ENCODE assay signal across 8 mouse cellular contexts in the genomic region with DNA sequence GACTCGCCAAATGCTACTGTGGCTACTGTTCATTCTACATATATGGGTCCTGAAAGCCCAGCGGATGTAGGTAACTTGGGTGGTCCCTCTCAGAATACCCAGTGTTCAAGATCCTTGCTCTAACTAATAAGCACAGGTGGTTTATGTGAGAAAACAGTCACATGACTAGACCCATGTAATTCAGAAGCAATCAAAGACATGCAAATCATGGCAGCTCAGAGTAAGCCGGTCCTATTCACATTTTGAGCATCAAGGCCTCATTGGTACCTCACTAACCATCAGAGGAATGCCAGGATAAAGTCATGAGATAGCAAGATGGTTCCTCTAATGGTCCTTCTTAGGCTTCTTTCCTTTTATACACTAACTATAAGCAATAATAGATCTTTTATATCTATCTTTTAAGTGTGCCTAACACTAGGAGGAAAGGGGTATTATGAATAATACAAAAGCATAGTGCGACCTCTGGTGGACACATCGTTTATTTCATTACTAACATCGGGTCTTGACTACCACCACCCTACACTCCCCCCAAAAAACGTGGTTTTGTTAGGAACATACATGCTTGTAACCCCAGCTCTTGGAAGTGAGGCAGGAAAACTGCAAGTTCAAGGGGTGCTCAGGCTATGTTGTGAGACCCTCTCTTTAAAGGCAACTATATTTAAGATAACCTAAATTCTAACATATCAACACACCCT. TPM values are rescaled to one million over a fixed set of nuclear protein-coding genes. Genes with fewer than 3 reads are reported as not detected.
DNase-seq lines count a peak whose midpoint lies in the region; ATAC-seq and TF ChIP-seq lines count a peak whose summit lies in the region.

No protein-coding gene starts in this region.

- H3K27me3 ChIP-seq in hindbrain, embryonic 10.5 days (ENCODE audit: insufficient read depth, poor library complexity, severe bottlenecking) = no peaks in the 10 kb centered on the region
- no peaks in the 10 kb centered on the region for H3K27me3 ChIP-seq in hindbrain, embryonic 12.5 days
- H3K27me3 ChIP-seq in embryonic facial prominence, embryonic 14.5 days (replicated peaks; ENCODE audit: control insufficient read depth, insufficient read depth, low read length) = no peaks in the 10 kb centered on the region
- no peaks in the 10 kb centered on the region for H3K27me3 ChIP-seq in intestine, embryonic 15.5 days (replicated peaks)
- H3K27me3 ChIP-seq in midbrain, postnatal 0 days (ENCODE audit: insufficient read depth, low read length) = no peaks in the 10 kb centered on the region

- peaks cover 28% of the 10 kb centered on the region for H3K4me1 ChIP-seq in hindbrain, embryonic 10.5 days (replicated peaks)
- peaks cover 19% of the 10 kb centered on the region for H3K4me1 ChIP-seq in hindbrain, embryonic 12.5 days
- H3K4me1 ChIP-seq in embryonic facial prominence, embryonic 14.5 days (ENCODE audit: control insufficient read depth, insufficient read depth, low read length) = peaks cover 14% of the 10 kb centered on the region
- H3K4me1 ChIP-seq in intestine, embryonic 15.5 days (replicated peaks) = 0 out of 2 replicates have a peak, but pooled peaks cover 6% of the 10 kb centered on the region
- peaks cover 12% of the 10 kb centered on the region; the same call in 1 of the 2 replicates for H3K4me1 ChIP-seq in midbrain, postnatal 0 days (ENCODE audit: insufficient read depth, low read length)

- DNase-seq in hindbrain, embryonic 10.5 days (ENCODE audit: low spot score) = peak; percentile 29
- DNase-seq in T-cell, adult 2 months (ENCODE audit: low spot score) = peak; percentile 52
- peak; percentile 83 for DNase-seq in embryonic facial prominence, embryonic 14.5 days (ENCODE audit: low spot score)
- peak; percentile 73 for DNase-seq in liver
- DNase-seq in midbrain, postnatal 0 days (ENCODE audit: low spot score) = peak; percentile 88
- peak; percentile 17 to 73 for DNase-seq in thymus, postnatal 10 days (ENCODE audit: low spot score in 2 of 2)

- peaks cover 3% of the 10 kb centered on the region for H3K9me3 ChIP-seq in hindbrain, embryonic 10.5 days
- H3K9me3 ChIP-seq in hindbrain, embryonic 12.5 days (replicated peaks) = no peaks in the 10 kb centered on the region
- 0 out of 2 replicates have a peak, but pooled peaks cover 3% of the 10 kb centered on the region for H3K9me3 ChIP-seq in embryonic facial prominence, embryonic 14.5 days (ENCODE audit: control insufficient read depth, low read length)
- H3K9me3 ChIP-seq in intestine, embryonic 15.5 days = no peaks in the 10 kb centered on the region
- no peaks in the 10 kb centered on the region for H3K9me3 ChIP-seq in midbrain, postnatal 0 days (ENCODE audit: low read length)

- no peak overlapping the region for H3K27ac ChIP-seq in hindbrain, embryonic 10.5 days
- H3K27ac ChIP-seq in hindbrain, embryonic 12.5 days = no peak overlapping the region
- H3K27ac ChIP-seq in embryonic facial prominence, embryonic 14.5 days (replicated peaks; ENCODE audit: low read depth, low read length) = no peak overlapping the region
- H3K27ac ChIP-seq in intestine, embryonic 15.5 days = no peak overlapping the region
- H3K27ac ChIP-seq in midbrain, postnatal 0 days (ENCODE audit: low read depth, low read length) = no peak overlapping the region

- TF ChIP-seq CTCF in midbrain, postnatal 0 days (IDR thresholded peaks at IDR 0.05) = peak; percentile 83

- no peak for ATAC-seq in hindbrain, embryonic 12.5 days (ENCODE audit: low FRiP score)
- ATAC-seq in embryonic facial prominence, embryonic 14.5 days (ENCODE audit: low read depth) = no peak
- ATAC-seq in intestine, embryonic 15.5 days = no peak
- ATAC-seq in midbrain, postnatal 0 days (ENCODE audit: low FRiP score) = no peak

- no peak overlapping the region for H3K4me2 ChIP-seq in hindbrain, embryonic 12.5 days (replicated peaks)
- peak overlapping the region; percentile 21 for H3K4me2 ChIP-seq in embryonic facial prominence, embryonic 14.5 days (ENCODE audit: low read depth, low read length)
- H3K4me2 ChIP-seq in intestine, embryonic 15.5 days (replicated peaks) = peak overlapping the region; percentile 42; the same call in 1 of the 2 replicates
- no peak overlapping the region for H3K4me2 ChIP-seq in midbrain, postnatal 0 days (ENCODE audit: low read depth, low read length, poor library complexity, severe bottlenecking)

- H3K9ac ChIP-seq in hindbrain, embryonic 12.5 days = no peak overlapping the region
- no peak overlapping the region for H3K9ac ChIP-seq in embryonic facial prominence, embryonic 14.5 days (ENCODE audit: low read depth, low read length)
- no peak overlapping the region for H3K9ac ChIP-seq in intestine, embryonic 15.5 days
- no peak overlapping the region for H3K9ac ChIP-seq in midbrain, postnatal 0 days (replicated peaks; ENCODE audit: low read length, poor library complexity, severe bottlenecking)

- H3K4me3 ChIP-seq in hindbrain, embryonic 10.5 days = no peak overlapping the region
- H3K4me3 ChIP-seq in hindbrain, embryonic 12.5 days = no peak overlapping the region
- no peak overlapping the region for H3K4me3 ChIP-seq in embryonic facial prominence, embryonic 14.5 days (ENCODE audit: low read depth, low read length)
- no peak overlapping the region for H3K4me3 ChIP-seq in intestine, embryonic 15.5 days (replicated peaks)
- H3K4me3 ChIP-seq in midbrain, postnatal 0 days (ENCODE audit: low read depth, low read length) = no peak overlapping the region

- 37% methylated on average over 7 of the region's 7 CpGs for whole genome bisulfite sequencing in hindbrain, embryonic 10.5 days
- 32% methylated on average over 7 of the region's 7 CpGs for WGBS in hindbrain, embryonic 12.5 days
- WGBS in embryonic facial prominence, embryonic 14.5 days = 35% methylated on average over 7 of the region's 7 CpGs
- 38% methylated on average over 7 of the region's 7 CpGs for WGBS in intestine, embryonic 15.5 days
- 22% methylated on average over 7 of the region's 7 CpGs for WGBS in midbrain, postnatal 0 days

- H3K36me3 ChIP-seq in hindbrain, embryonic 10.5 days = peaks cover 13% of the 10 kb centered on the region
- H3K36me3 ChIP-seq in hindbrain, embryonic 12.5 days = peaks cover 3% of the 10 kb centered on the region; the same call in 1 of the 2 replicates
- H3K36me3 ChIP-seq in embryonic facial prominence, embryonic 14.5 days (ENCODE audit: control insufficient read depth, insufficient read depth, low read length) = peaks cover 3% of the 10 kb centered on the region; the same call in 1 of the 2 replicates
- H3K36me3 ChIP-seq in intestine, embryonic 15.5 days = peaks cover 2% of the 10 kb centered on the region; the same call in 1 of the 2 replicates
- H3K36me3 ChIP-seq in midbrain, postnatal 0 days (ENCODE audit: insufficient read depth, low read length) = no peaks in the 10 kb centered on the region

RNA-seq across cellular contexts. Expression of a gene that starts 2.0 kb away (rescaled TPM):
- 13.4 and 14.8 TPM in 2 replicates for polyA plus RNA-seq in hindbrain, embryonic 10.5 days (2016; fragmentation: Nextera tagmentation; extraction: Ambion mirVana)
- 13.0 and 14.4 TPM in 2 replicates for polyA plus RNA-seq in hindbrain, embryonic 12.5 days (2016; fragmentation: Nextera tagmentation; extraction: Ambion mirVana)
- polyA plus RNA-seq in embryonic facial prominence, embryonic 14.5 days (2014; fragmentation: Nextera tagmentation; extraction: Ambion mirVana) = 11.8 and 15.6 TPM in 2 replicates
- polyA plus RNA-seq in intestine, embryonic 15.5 days (2015; fragmentation: Nextera tagmentation; extraction: Ambion mirVana) = 13.3 and 15.1 TPM in 2 replicates
- total RNA-seq in midbrain, postnatal 0 days (2014; rRNA removed) = 4.2 and 5.5 TPM in 2 replicates
- polyA plus RNA-seq in midbrain, postnatal 0 days (2015; fragmentation: Nextera tagmentation; extraction: Ambion mirVana) = 4.4 and 5.0 TPM in 2 replicates

Comparison
In these comparisons a context has a peak if more than half of its experiments do, and no peak if none do; other contexts are left out.
1. DNase-seq: peak in every context shown above with its lines; median percentile 88 in midbrain, postnatal 0 days; 83 in embryonic facial prominence, embryonic 14.5 days; 73 in liver; 52 in T-cell, adult 2 months; 45 in thymus, postnatal 10 days; 29 in hindbrain, embryonic 10.5 days.
2. H3K4me2 ChIP-seq: peak in embryonic facial prominence, embryonic 14.5 days (single experiment) and intestine, embryonic 15.5 days (single experiment); none in hindbrain, embryonic 12.5 days (single experiment) and midbrain, postnatal 0 days (single experiment).